Mouse (Mus musculus): ENCODE results near the gene Farsb.

DNA sequence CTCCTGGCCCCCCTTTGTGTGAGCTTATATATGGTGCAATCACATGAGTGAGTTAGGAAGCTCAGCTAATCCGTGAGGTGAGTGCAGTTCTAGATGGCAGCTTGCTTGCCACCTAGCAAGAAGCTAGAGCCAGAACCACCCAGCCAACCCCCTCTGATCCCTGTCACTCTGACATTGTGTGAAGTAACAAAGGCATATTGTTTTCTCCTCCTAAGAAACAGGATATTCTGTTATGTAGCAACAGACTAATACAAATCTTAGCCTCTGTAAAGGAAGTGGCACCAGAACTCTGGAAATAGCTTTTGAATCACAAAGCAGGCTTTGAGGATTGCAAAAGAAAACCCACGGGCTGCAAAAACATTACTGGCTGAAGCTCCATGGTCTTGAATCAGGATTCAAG lies 4.3 kb downstream of the Farsb start:
- TF ChIP-seq MAZ (IDR thresholded peaks at IDR 0.05; ENCODE audit: low read depth, low read length), result no peak
- TF ChIP-seq UBTF (IDR thresholded peaks at IDR 0.05; ENCODE audit: low read depth, low read length), result no peak
- no peak for TF ChIP-seq HCFC1 (IDR thresholded peaks at IDR 0.05; ENCODE audit: low read depth, low read length)
- TF ChIP-seq NELFE (IDR thresholded peaks at IDR 0.05; ENCODE audit: low read depth, low read length), result no peak
- no peak for TF ChIP-seq PAX5 (IDR thresholded peaks at IDR 0.05; ENCODE audit: low read length)
- no peak for TF ChIP-seq EP300 (IDR thresholded peaks at IDR 0.05; ENCODE audit: low read length)
- no peak for TF ChIP-seq CTCF (conservative IDR thresholded peaks at IDR 0.05 in 1 of 2, IDR thresholded peaks at IDR 0.05 in 1 of 2; ENCODE audit: low read depth in 2 of 2, low read length in 2 of 2)
